Mouse (Mus musculus) liver, embryonic 11.5 days (tissue): Measurements from ENCODE around the gene Mip. TPM values are rescaled to one million over a fixed set of nuclear protein-coding genes. Genes with fewer than 3 reads are reported as not detected.

Experiments used
- ATAC-seq: fragments of 200-750 bp; cut with Nextera tagmentation; replicated peaks from 2 replicates; pipeline ENCODE4 v1.8.0; 2017; ENCODE audit warnings: moderate number of reproducible peaks, mild to moderate bottlenecking, moderate TSS enrichment, moderate library complexity; ENCODE audit not compliant: low FRiP score
- DNase-seq: peaks from one replicate; pipeline ENCODE4 v3.0.0-alpha.2; 2017; ENCODE audit warnings: low spot score
- H3K27ac ChIP-seq: fragments of 300-500 bp; sonication (generic); 2 replicates; pipeline ENCODE4 v1.5.1; 2014; ENCODE audit warnings: mild to moderate bottlenecking, low read depth, low read length, control low read depth
- H3K27me3 ChIP-seq: fragments of 300-500 bp; sonication (generic); replicated peaks from 2 replicates; pipeline ENCODE4 v1.6.1; 2014; ENCODE audit warnings: low read length, mixed read lengths; ENCODE audit not compliant: control insufficient read depth, insufficient read depth
- H3K36me3 ChIP-seq: fragments of 300-500 bp; sonication (generic); 2 replicates; pipeline ENCODE4 v1.6.1; 2014; ENCODE audit warnings: mild to moderate bottlenecking, low read length, moderate library complexity, mixed read lengths; ENCODE audit not compliant: control insufficient read depth, insufficient read depth
- H3K4me1 ChIP-seq: fragments of 300-500 bp; sonication (generic); replicated peaks from 2 replicates; pipeline ENCODE4 v1.6.1; 2014; ENCODE audit warnings: low read length, mixed read lengths; ENCODE audit not compliant: control insufficient read depth, insufficient read depth
- H3K4me2 ChIP-seq: fragments of 300-500 bp; sonication (generic); 2 replicates; pipeline ENCODE4 v1.6.1; 2014; ENCODE audit warnings: mild to moderate bottlenecking, control low read depth, moderate library complexity
- H3K4me3 ChIP-seq: fragments of 300-500 bp; sonication (generic); 2 replicates; pipeline ENCODE4 v1.5.1; 2014; ENCODE audit warnings: low read depth, low read length, control low read depth
- H3K9ac ChIP-seq: fragments of 300-500 bp; sonication (generic); 2 replicates; pipeline ENCODE4 v1.6.1; 2014; ENCODE audit warnings: low read depth, low read length, control low read depth
- H3K9me3 ChIP-seq: fragments of 300-500 bp; sonication (generic); 2 replicates; pipeline ENCODE4 v1.6.1; 2016; ENCODE audit warnings: low read length, inconsistent platforms, mixed read lengths; ENCODE audit not compliant: control insufficient read depth
- WGBS: fragments of 180-500 bp; shearing (Covaris S2); extraction: QIAGEN DNeasy Blood & Tissue Kit; methylation state at CpG from one replicate; pipeline ENCODE4 v1.1.7; 2014; 5-methylcytosine and 5-hydroxymethylcytosine counted together
- polyA plus RNA-seq: library from polyadenylated mRNA; unstranded; fragments of >200 nt; fragmentation: Nextera tagmentation; extraction: Ambion mirVana; gene quantifications from 2 replicates; pipeline ENCODE4 v1.2.1, GENCODE M21; 2014

Mip gene
- polyA plus RNA-seq, 1 experiment from 2014 or later: 0.08 TPM

GRCm38 (mm10) chr10:128278158-128278557, 52.5 kb downstream of the Mip start:
- Histone ChIP-seq H3K27me3 (no peaks in the 10 kb centered on the region), H3K36me3 (peaks cover 19% of the 10 kb centered on the region), H3K4me3 (no peak overlapping the region), H3K4me2 (no peak overlapping the region), H3K4me1 (no peaks in the 10 kb centered on the region), H3K9ac (no peak overlapping the region), H3K27ac (no peak overlapping the region), H3K9me3 (no peaks in the 10 kb centered on the region)
- DNase-seq: no peak
- ATAC-seq: no peak
- WGBS: 66% methylated on average over 6 of the region's 6 CpGs

GRCm38 (mm10) chr10:128280943-128281342, 55.3 kb downstream of the Mip start:
- Histone ChIP-seq H3K4me1 (no peaks in the 10 kb centered on the region), H3K4me3 (no peak overlapping the region), H3K27me3 (no peaks in the 10 kb centered on the region), H3K4me2 (no peak overlapping the region), H3K9ac (no peak overlapping the region), H3K27ac (no peak overlapping the region), H3K9me3 (no peaks in the 10 kb centered on the region), H3K36me3 (peaks cover 28% of the 10 kb centered on the region)
- no peak for DNase-seq
- WGBS: 83% methylated on average over 6 of the region's 6 CpGs
- ATAC-seq: no peak

Other genes with a start within 250 kb of the Mip start
- not detected in 2 replicates for gene Hsd17b6, start 218.2 kb upstream of the Mip start, polyA plus RNA-seq
- gene Prim1, start 210.7 kb upstream of the Mip start, polyA plus RNA-seq: 106 and 112 TPM in 2 replicates
- gene Naca, start 190.3 kb upstream of the Mip start, polyA plus RNA-seq: 1,053 and 1,054 TPM in 2 replicates
- 527 and 567 TPM in 2 replicates for gene Ptges3, start 166.9 kb upstream of the Mip start, polyA plus RNA-seq
- 2,564 and 2,777 TPM in 2 replicates for gene Atp5b, start 142.6 kb upstream of the Mip start, polyA plus RNA-seq
- gene Baz2a, start 134.3 kb upstream of the Mip start, polyA plus RNA-seq: 11.1 and 13.0 TPM in 2 replicates
- 14.6 and 17.0 TPM in 2 replicates for gene Rbms2, start 45.5 kb upstream of the Mip start, polyA plus RNA-seq
- 3.1 and 3.4 TPM in 2 replicates for gene Gls2, start 31.4 kb upstream of the Mip start, polyA plus RNA-seq
- gene Spryd4, start 14.0 kb upstream of the Mip start, polyA plus RNA-seq: 32.4 and 37.4 TPM in 2 replicates
- 67.5 and 71.2 TPM in 2 replicates for gene Timeless, start 6.2 kb downstream of the Mip start, polyA plus RNA-seq
- 0.43 and 0.92 TPM in 2 replicates for gene Apon, start 28.3 kb downstream of the Mip start, polyA plus RNA-seq
- gene Apof, start 42.8 kb downstream of the Mip start, polyA plus RNA-seq: 25.0 and 28.0 TPM in 2 replicates
- 12.5 and 14.9 TPM in 2 replicates for gene Stat2, start 44.7 kb downstream of the Mip start, polyA plus RNA-seq
- 0.12 and 0.22 TPM in 2 replicates for gene Il23a, start 72.9 kb downstream of the Mip start, polyA plus RNA-seq
- 27.8 and 29.9 TPM in 2 replicates for gene Pan2, start 77.5 kb downstream of the Mip start, polyA plus RNA-seq
- gene Cnpy2, start 96.6 kb downstream of the Mip start, polyA plus RNA-seq: 195 and 221 TPM in 2 replicates
- 255 and 280 TPM in 2 replicates for gene Cs, start 111.9 kb downstream of the Mip start, polyA plus RNA-seq
- 8.4 and 10.5 TPM in 2 replicates for gene Coq10a, start 143.2 kb downstream of the Mip start, polyA plus RNA-seq
- gene Ankrd52, start 151.3 kb downstream of the Mip start, polyA plus RNA-seq: 12.2 and 13.4 TPM in 2 replicates
- gene Slc39a5, start 175.4 kb downstream of the Mip start, polyA plus RNA-seq: 16.5 and 17.6 TPM in 2 replicates
- gene Nabp2, start 185.7 kb downstream of the Mip start, polyA plus RNA-seq: 101 and 104 TPM in 2 replicates
- 19.1 and 20.4 TPM in 2 replicates for gene Rnf41, start 185.8 kb downstream of the Mip start, polyA plus RNA-seq
- gene Smarcc2, start 233.4 kb downstream of the Mip start, polyA plus RNA-seq: 59.0 and 59.7 TPM in 2 replicates